Mouse (Mus musculus) T-helper 2 cell (primary cell): ENCODE data around the gene Gm17349.

Experiments
- in situ Hi-C: fragments of 300-600 bp; cut with MboI, MseI; formaldehyde crosslinking; loops from one replicate; pipeline ENCODE4 v1.15.1; 2025; ENCODE audit warnings: high pct_unique_total_duplicates

Gm17349 gene

GRCm38 (mm10) chr15:99700219-99701106 lies 4.8 kb downstream of the Gm17349 start:
- in situ Hi-C loops = no loop called here

GRCm38 (mm10) chr15:99699715-99700114 lies 5.6 kb downstream of the Gm17349 start:
- in situ Hi-C loops = no loop called here

- in situ Hi-C loops = no loop called here
Measured at GRCm38 (mm10) chr15:99698533-99699085, 6.7 kb downstream of the Gm17349 start.

GRCm38 (mm10) chr15:99697309-99697708 lies 8.0 kb downstream of the Gm17349 start:
- in situ Hi-C loops = no loop called here

GRCm38 (mm10) chr15:99691976-99692375 lies 13.3 kb downstream of the Gm17349 start:
- in situ Hi-C loops = no loop called here

- in situ Hi-C loops = no loop called here
Measured at GRCm38 (mm10) chr15:99690924-99691323, 14.4 kb downstream of the Gm17349 start.

GRCm38 (mm10) chr15:99688712-99689111 lies 16.6 kb downstream of the Gm17349 start:
- in situ Hi-C loops = loop anchor here (10.0 kb wide), 1 partner anchor 1186 kb away; no protein-coding TSS in a partner anchor

- in situ Hi-C loops = loop anchor here (10.0 kb wide), 1 partner anchor 1191 kb away; no protein-coding TSS in a partner anchor
Measured at GRCm38 (mm10) chr15:99684156-99684555, 21.1 kb downstream of the Gm17349 start.

- in situ Hi-C loops = loop anchor here (10.0 kb wide), 1 partner anchor 1192 kb away; no protein-coding TSS in a partner anchor
Measured at GRCm38 (mm10) chr15:99682880-99683279, 22.4 kb downstream of the Gm17349 start.

GRCm38 (mm10) chr15:99679008-99679407 lies 26.3 kb downstream of the Gm17349 start:
- in situ Hi-C loops = no loop called here

- in situ Hi-C loops = no loop called here
Measured at GRCm38 (mm10) chr15:99678063-99678800, 27.1 kb downstream of the Gm17349 start.

GRCm38 (mm10) chr15:99677089-99677488 lies 28.2 kb downstream of the Gm17349 start:
- in situ Hi-C loops = no loop called here

GRCm38 (mm10) chr15:99674866-99675265 lies 30.4 kb downstream of the Gm17349 start:
- in situ Hi-C loops = loop anchor here (5.0 kb wide), 1 partner anchor 78 kb away; no protein-coding TSS in a partner anchor

- in situ Hi-C loops = loop anchor here (5.0 kb wide), 1 partner anchor 74 kb away; no protein-coding TSS in a partner anchor
Measured at GRCm38 (mm10) chr15:99671783-99672182, 33.5 kb downstream of the Gm17349 start.

GRCm38 (mm10) chr15:99670964-99671670 lies 34.2 kb downstream of the Gm17349 start:
- in situ Hi-C loops = loop anchor here (5.0 kb wide), 1 partner anchor 74 kb away; no protein-coding TSS in a partner anchor

- in situ Hi-C loops = loop anchor here (5.0 kb wide), 1 partner anchor 73 kb away; no protein-coding TSS in a partner anchor
Measured at GRCm38 (mm10) chr15:99670154-99670821, 35.0 kb downstream of the Gm17349 start, which contains the start of gene Asic1. Gene Asic1, plus strand, starts transcription at chr15:99670368.

GRCm38 (mm10) chr15:99669392-99669791 lies 35.9 kb downstream of the Gm17349 start:
- in situ Hi-C loops = no loop called here

- in situ Hi-C loops = no loop called here
Measured at GRCm38 (mm10) chr15:99668881-99669280, 36.4 kb downstream of the Gm17349 start.

- in situ Hi-C loops = no loop called here
Measured at GRCm38 (mm10) chr15:99667544-99667943, 37.7 kb downstream of the Gm17349 start.
